Mouse (Mus musculus) urinary bladder, postnatal 25 days (tissue): ENCODE measurements around the gene Pithd1.

ENCODE experiments used
- DNase-seq: peaks from one replicate; pipeline ENCODE4 v3.0.0; 2022; ENCODE audit warnings: low spot score

The Pithd1 gene

GRCm38 (mm10) chr4:135928376-135928775 lies 58.7 kb downstream of the Pithd1 start:
- no peak for DNase-seq

GRCm38 (mm10) chr4:135926861-135927260 lies 60.2 kb downstream of the Pithd1 start:
- no peak for DNase-seq

GRCm38 (mm10) chr4:135926195-135926808 lies 60.8 kb downstream of the Pithd1 start:
- DNase-seq, result no peak
